Mouse (Mus musculus) thymus, adult 2 months (tissue): Measurements from ENCODE around the gene Traf6.

Source experiments
- CTCF ChIP-seq: fragments of 200-500 bp; IDR thresholded peaks from 2 replicates; pipeline ENCODE4 v1.5.1; 2012; ENCODE audit warnings: mild to moderate bottlenecking, control low read depth, low read length, moderate library complexity, borderline replicate concordance; ENCODE audit not compliant: control insufficient read depth, poor library complexity, insufficient read depth; ENCODE audit errors: extremely low read depth
- POLR2A ChIP-seq: fragments of 200-500 bp; IDR thresholded peaks from 2 replicates; pipeline ENCODE4 v1.6.1; 2012; ENCODE audit warnings: mild to moderate bottlenecking, low read length, control low read depth, moderate library complexity; ENCODE audit not compliant: control insufficient read depth, poor library complexity, insufficient read depth; ENCODE audit errors: extremely low read depth

- TF ChIP-seq CTCF: no peak
- no peak for TF ChIP-seq POLR2A
These were observed 38.9 kb downstream of the Traf6 start for GRCm38 (mm10) chr2:101717162-101717561.
